Mouse (Mus musculus): Measurements from ENCODE around the gene Fga. TPM values are rescaled to one million over a fixed set of nuclear protein-coding genes. Genes with fewer than 3 reads are reported as not detected.

Fga gene
- total RNA-seq, 4 experiments from 2014 or later = not detected

Other genes with a start within 250 kb of the Fga start
- gene Rbm46, start 149.6 kb upstream of the Fga start, total RNA-seq (2022) = under 1 TPM; 0.35 to 0.59 (median 0.46) TPM
- under 1 TPM; 0.07 to 0.14 (median 0.12) TPM for gene Lrat, start 122.1 kb upstream of the Fga start, total RNA-seq (2022)
- not detected for gene Fgg, start 18.4 kb upstream of the Fga start, total RNA-seq (2022)
- gene Fgb, start 23.8 kb downstream of the Fga start, total RNA-seq (2022) = not detected
- gene Plrg1, start 29.4 kb downstream of the Fga start, total RNA-seq (2022) = 10 to 100 TPM; 43.0 to 46.5 (median 44.3) TPM
- 1 to 10 TPM; 4.0 to 5.6 (median 4.6) TPM for gene Dchs2, start 101.9 kb downstream of the Fga start, total RNA-seq (2022)

Measured in left cerebral cortex, adult 8-10 months (tissue).